Mouse (Mus musculus): ENCODE data around the gene Bicc1. TPM values are rescaled to one million over a fixed set of nuclear protein-coding genes. Genes with fewer than 3 reads are reported as not detected.

Gene Bicc1
- polyA plus RNA-seq, 1 experiment from 2014 or later: 5.2 TPM

DNA sequence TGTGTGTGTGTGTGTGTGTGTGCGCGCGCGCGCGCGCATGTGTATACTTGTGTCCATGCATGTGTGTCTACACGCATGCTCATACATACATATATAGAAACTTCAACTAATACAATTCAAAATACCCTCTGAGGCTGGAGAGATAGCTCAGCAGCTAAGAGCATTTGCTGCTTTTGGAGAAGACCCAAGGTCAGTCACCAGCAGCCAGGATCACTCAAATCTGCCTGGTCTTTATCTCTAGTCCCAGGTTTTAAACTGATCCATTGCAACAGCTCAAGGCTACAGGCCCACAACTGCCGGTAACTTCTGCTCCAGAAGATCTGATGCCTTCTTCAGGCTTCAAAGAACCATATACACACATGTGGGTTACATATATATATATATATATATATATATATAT lies 163.4 kb downstream of the Bicc1 start:
- no peaks in the 10 kb centered on the region for H3K36me3 ChIP-seq (replicated peaks)
- H3K27ac ChIP-seq (replicated peaks): no peak overlapping the region
- WGBS: 96% methylated on average over 9 of the region's 9 CpGs
- H3K27me3 ChIP-seq (replicated peaks; ENCODE audit: low read depth, poor library complexity, severe bottlenecking): no peaks in the 10 kb centered on the region
- H3K9me3 ChIP-seq: no peaks in the 10 kb centered on the region
- no peak overlapping the region for H3K4me3 ChIP-seq
- no peaks in the 10 kb centered on the region for H3K4me1 ChIP-seq
- DNase-seq (ENCODE audit: low spot score): no peak

- DNase-seq (ENCODE audit: low spot score): no peak
Measured at GRCm38 (mm10) chr10:70994135-70994497, 165.4 kb downstream of the Bicc1 start.

GRCm38 (mm10) chr10:70993497-70994134 lies 165.9 kb downstream of the Bicc1 start:
- Histone ChIP-seq H3K9me3 (no peaks in the 10 kb centered on the region), H3K4me1 (no peaks in the 10 kb centered on the region), H3K4me3 (no peak overlapping the region), H3K36me3 (replicated peaks) (no peaks in the 10 kb centered on the region), H3K27me3 (replicated peaks; ENCODE audit: low read depth, poor library complexity, severe bottlenecking) (no peaks in the 10 kb centered on the region), H3K27ac (replicated peaks) (no peak overlapping the region)
- no peak for DNase-seq (ENCODE audit: low spot score)
- 80% methylated on average over 6 of the region's 6 CpGs for WGBS

More at GRCm38 (mm10) chr10:70994135-70994497, 165.4 kb downstream of the Bicc1 start:
- H3K27ac ChIP-seq (replicated peaks): no peak overlapping the region
- no peaks in the 10 kb centered on the region for H3K4me1 ChIP-seq
- no peaks in the 10 kb centered on the region for H3K27me3 ChIP-seq (replicated peaks; ENCODE audit: low read depth, poor library complexity, severe bottlenecking)
- H3K9me3 ChIP-seq: no peaks in the 10 kb centered on the region
- H3K4me3 ChIP-seq: no peak overlapping the region
- no peaks in the 10 kb centered on the region for H3K36me3 ChIP-seq (replicated peaks)
- WGBS: 97% methylated on average over 2 of the region's 2 CpGs

DNA sequence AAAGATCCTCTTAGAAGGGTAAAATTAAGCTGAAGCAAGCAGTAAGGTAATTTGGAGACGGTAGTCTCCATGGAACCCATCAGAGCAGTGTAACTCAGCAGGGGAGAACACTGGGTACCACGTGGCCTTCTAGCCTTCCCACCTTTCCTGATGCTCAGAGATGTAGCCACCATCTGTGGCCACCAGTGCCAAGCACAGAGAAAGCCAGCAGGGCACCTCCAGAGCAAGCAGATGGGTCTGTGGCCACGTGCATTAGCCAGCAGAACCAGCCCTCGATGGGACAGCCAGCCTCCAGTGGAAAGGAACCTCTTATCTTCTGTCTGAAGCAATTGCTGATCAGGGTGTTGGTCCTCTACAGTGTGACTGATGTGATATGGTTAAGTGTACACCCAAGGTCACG lies 172.1 kb downstream of the Bicc1 start:
- 83% methylated on average over 5 of the region's 5 CpGs for WGBS
- DNase-seq (ENCODE audit: low spot score): no peak
- Histone ChIP-seq H3K27me3 (replicated peaks; ENCODE audit: low read depth, poor library complexity, severe bottlenecking) (no peaks in the 10 kb centered on the region), H3K4me1 (peaks cover 12% of the 10 kb centered on the region; the same call in 1 of the 2 replicates), H3K36me3 (replicated peaks) (no peaks in the 10 kb centered on the region), H3K4me3 (no peak overlapping the region), H3K27ac (replicated peaks) (no peak overlapping the region), H3K9me3 (no peaks in the 10 kb centered on the region)

DNA sequence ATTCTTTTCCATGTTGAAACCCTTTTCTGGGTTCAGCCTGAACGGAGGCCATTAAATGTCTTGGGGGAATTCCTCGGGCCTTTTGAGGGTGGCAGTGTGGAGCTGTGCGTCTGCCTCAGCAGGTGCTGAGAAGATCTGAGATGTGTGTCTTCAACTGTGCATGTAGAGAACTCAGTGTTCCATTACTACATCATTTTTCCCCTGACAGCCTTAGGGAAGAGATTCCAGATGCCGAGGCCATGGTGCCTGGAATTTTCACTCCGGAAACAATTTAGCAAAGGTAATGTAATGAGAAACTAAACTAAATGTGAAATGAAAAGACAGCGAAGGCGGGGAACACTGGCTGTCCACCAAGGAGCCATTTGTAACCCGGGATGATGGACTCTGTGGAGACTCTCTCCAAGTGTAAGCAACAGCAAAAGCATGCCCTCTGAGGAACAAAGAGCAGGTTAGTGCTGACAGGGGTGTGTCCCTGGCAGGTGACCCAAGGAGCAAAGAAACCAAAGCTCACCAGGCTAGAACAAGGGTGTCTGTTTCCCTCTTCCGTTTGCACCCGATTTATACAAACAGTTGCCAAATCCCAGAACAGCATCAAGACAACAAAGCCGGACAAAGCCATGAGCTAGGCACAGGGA lies 176.3 kb downstream of the Bicc1 start:
- Histone ChIP-seq H3K27me3 (replicated peaks; ENCODE audit: low read depth, poor library complexity, severe bottlenecking) (no peaks in the 10 kb centered on the region), H3K36me3 (replicated peaks) (no peaks in the 10 kb centered on the region), H3K27ac (replicated peaks) (no peak overlapping the region), H3K4me3 (no peak overlapping the region), H3K9me3 (no peaks in the 10 kb centered on the region), H3K4me1 (peaks cover 12% of the 10 kb centered on the region; the same call in 1 of the 2 replicates)
- 79% methylated on average over 11 of the region's 11 CpGs for WGBS
- no peak for DNase-seq (ENCODE audit: low spot score)

DNA sequence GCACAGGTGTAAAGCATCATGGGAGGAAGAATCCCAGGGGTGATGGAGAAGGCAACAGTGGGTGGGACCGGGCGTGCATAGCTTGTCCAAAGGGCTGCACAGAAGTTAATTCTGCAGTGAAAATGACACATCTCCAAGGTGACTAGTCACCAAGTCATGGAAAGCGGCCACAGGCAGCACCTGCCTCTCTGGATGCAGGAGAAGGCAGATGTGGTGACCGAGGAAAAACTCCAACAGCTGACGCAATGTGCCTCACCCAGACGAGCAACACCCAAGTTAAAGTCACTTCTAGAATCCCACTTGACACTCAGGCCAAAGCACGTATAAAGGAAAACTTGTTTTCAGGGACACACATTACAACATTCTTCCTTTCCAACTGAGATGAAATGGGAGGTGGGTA lies 177.3 kb downstream of the Bicc1 start:
- Histone ChIP-seq H3K36me3 (replicated peaks) (no peaks in the 10 kb centered on the region), H3K4me1 (peaks cover 14% of the 10 kb centered on the region; the same call in 1 of the 2 replicates), H3K27me3 (replicated peaks; ENCODE audit: low read depth, poor library complexity, severe bottlenecking) (no peaks in the 10 kb centered on the region), H3K4me3 (no peak overlapping the region), H3K27ac (replicated peaks) (no peak overlapping the region), H3K9me3 (no peaks in the 10 kb centered on the region)
- DNase-seq (ENCODE audit: low spot score): no peak
- WGBS: 90% methylated on average over 7 of the region's 7 CpGs

DNA sequence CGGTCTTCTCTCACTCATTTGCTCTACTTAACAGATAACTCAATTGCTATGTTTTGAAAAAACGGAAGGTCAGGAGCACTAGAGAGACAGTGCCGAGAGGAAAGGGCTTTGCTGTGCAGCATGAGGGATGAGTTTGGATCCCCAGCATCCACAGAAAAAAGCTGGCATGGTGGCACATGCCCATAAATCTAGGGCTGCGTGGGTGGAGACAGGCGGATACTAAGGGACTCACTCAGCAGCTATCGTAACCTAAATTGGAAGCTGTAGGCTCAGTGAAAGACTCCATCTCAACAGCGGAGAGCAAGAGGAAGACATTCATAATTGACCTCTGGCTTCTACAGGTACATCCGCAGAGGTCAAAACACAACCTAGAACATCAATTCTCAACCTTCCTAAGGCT lies 179.8 kb downstream of the Bicc1 start:
- no peaks in the 10 kb centered on the region for H3K27me3 ChIP-seq (replicated peaks; ENCODE audit: low read depth, poor library complexity, severe bottlenecking)
- H3K9me3 ChIP-seq: no peaks in the 10 kb centered on the region
- H3K4me1 ChIP-seq: peaks cover 14% of the 10 kb centered on the region; the same call in 1 of the 2 replicates
- H3K4me3 ChIP-seq: no peak overlapping the region
- no peak for DNase-seq (ENCODE audit: low spot score)
- H3K27ac ChIP-seq (replicated peaks): no peak overlapping the region
- WGBS: 92% methylated on average over 8 of the region's 8 CpGs
- H3K36me3 ChIP-seq (replicated peaks): no peaks in the 10 kb centered on the region

DNA sequence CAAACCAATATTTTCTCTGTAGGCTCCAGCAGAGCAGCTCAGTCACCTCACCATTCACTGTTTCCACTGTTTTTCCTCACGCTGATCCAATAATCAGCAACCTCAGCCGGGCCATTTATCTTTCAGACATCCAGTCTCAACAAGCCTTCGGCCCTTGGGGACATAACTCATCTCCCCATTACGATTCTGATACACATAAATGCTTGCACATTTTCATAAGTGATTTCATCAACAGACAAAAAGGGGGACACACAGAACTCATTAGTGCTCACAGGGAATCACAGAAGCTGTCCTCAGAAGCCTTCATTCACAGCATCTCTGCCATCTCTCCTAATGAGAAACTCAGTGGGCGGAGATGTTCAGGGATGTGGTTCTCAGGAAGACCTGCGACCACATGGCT lies 182.4 kb downstream of the Bicc1 start:
- no peaks in the 10 kb centered on the region for H3K36me3 ChIP-seq (replicated peaks)
- no peak overlapping the region for H3K4me3 ChIP-seq
- H3K9me3 ChIP-seq: no peaks in the 10 kb centered on the region
- no peak for DNase-seq (ENCODE audit: low spot score)
- H3K27me3 ChIP-seq (replicated peaks; ENCODE audit: low read depth, poor library complexity, severe bottlenecking): no peaks in the 10 kb centered on the region
- 0 out of 2 replicates have a peak, but pooled peaks cover 2% of the 10 kb centered on the region for H3K4me1 ChIP-seq
- 86% methylated on average over 6 of the region's 6 CpGs for WGBS
- H3K27ac ChIP-seq (replicated peaks): no peak overlapping the region

GRCm38 (mm10) chr10:70976633-70977032 lies 182.9 kb downstream of the Bicc1 start:
- 83% methylated on average over 9 of the region's 9 CpGs for WGBS
- Histone ChIP-seq H3K27ac (replicated peaks) (no peak overlapping the region), H3K36me3 (replicated peaks) (no peaks in the 10 kb centered on the region), H3K4me1 (0 out of 2 replicates have a peak, but pooled peaks cover 2% of the 10 kb centered on the region), H3K4me3 (no peak overlapping the region), H3K27me3 (replicated peaks; ENCODE audit: low read depth, poor library complexity, severe bottlenecking) (no peaks in the 10 kb centered on the region), H3K9me3 (no peaks in the 10 kb centered on the region)
- DNase-seq (ENCODE audit: low spot score): no peak

- 91% methylated on average over 11 of the region's 11 CpGs for WGBS
- DNase-seq (ENCODE audit: low spot score): no peak
- Histone ChIP-seq H3K27ac (replicated peaks) (no peak overlapping the region), H3K4me3 (no peak overlapping the region), H3K27me3 (replicated peaks; ENCODE audit: low read depth, poor library complexity, severe bottlenecking) (no peaks in the 10 kb centered on the region), H3K4me1 (peaks cover 24% of the 10 kb centered on the region), H3K36me3 (replicated peaks) (no peaks in the 10 kb centered on the region), H3K9me3 (no peaks in the 10 kb centered on the region)
Measured at GRCm38 (mm10) chr10:70971156-70971555, 188.3 kb downstream of the Bicc1 start.

- peak; percentile 19 for DNase-seq (ENCODE audit: low spot score)
- Histone ChIP-seq H3K36me3 (replicated peaks) (no peaks in the 10 kb centered on the region), H3K27me3 (replicated peaks; ENCODE audit: low read depth, poor library complexity, severe bottlenecking) (no peaks in the 10 kb centered on the region; the same call in 1 of the 2 replicates), H3K27ac (replicated peaks) (no peak overlapping the region), H3K4me1 (peaks cover 24% of the 10 kb centered on the region), H3K9me3 (no peaks in the 10 kb centered on the region), H3K4me3 (no peak overlapping the region)
- 41% methylated on average over 13 of the region's 13 CpGs for WGBS
Measured at GRCm38 (mm10) chr10:70968848-70969683, 190.4 kb downstream of the Bicc1 start.

DNA sequence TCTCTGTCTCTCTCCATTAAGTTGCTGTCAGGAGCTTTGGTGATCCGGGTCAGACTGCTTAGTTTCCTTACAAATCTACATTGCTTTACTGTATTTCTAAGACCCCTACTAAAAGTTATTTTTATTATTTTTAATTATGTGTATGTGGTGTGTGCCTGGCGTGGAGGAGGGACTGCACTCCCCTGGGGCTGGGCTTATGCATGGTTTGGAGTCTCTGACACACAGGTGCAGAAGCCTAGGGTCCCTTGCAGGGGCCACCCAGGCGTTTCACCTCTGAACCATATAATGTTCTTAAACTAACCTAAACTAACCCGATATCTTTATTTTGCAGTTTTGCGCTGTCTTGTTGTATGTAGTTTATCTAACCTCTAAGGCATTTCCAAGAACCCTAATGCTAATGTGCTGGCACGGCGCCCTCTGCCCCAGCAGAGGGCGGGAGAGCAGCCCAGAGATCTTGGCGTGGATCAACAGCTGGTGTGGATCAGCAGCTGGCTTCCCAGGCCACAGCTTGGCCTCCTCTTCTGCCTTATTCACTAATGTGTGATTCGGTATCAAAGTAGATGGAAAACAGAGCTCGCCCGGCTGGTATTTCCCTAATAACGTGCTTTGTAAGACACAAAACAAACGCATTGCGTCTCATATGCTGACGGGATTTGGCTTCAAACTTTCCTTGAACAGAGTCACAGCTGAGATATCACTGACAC lies 192.7 kb downstream of the Bicc1 start:
- 61% methylated on average over 16 of the region's 16 CpGs for WGBS
- peaks cover 24% of the 10 kb centered on the region for H3K4me1 ChIP-seq
- H3K27ac ChIP-seq (replicated peaks): no peak overlapping the region
- no peaks in the 10 kb centered on the region for H3K9me3 ChIP-seq
- H3K36me3 ChIP-seq (replicated peaks): no peaks in the 10 kb centered on the region
- H3K27me3 ChIP-seq (replicated peaks; ENCODE audit: low read depth, poor library complexity, severe bottlenecking): no peaks in the 10 kb centered on the region; the same call in 1 of the 2 replicates
- DNase-seq (ENCODE audit: low spot score): peak; percentile 59
- no peak overlapping the region for H3K4me3 ChIP-seq
